Mouse (Mus musculus) liver, postnatal 0 days (tissue): ENCODE data around the gene Sv2c.

Source experiments
- CTCF ChIP-seq: sonication (generic); IDR thresholded peaks from 2 replicates; pipeline ENCODE4 v1.5.1; 2016; ENCODE audit warnings: antibody characterized with exemption, low read depth
- EP300 ChIP-seq: IDR thresholded peaks from 2 replicates; pipeline ENCODE4 v1.6.1; 2016; ENCODE audit warnings: antibody characterized with exemption, low read depth, mild to moderate bottlenecking

DNA sequence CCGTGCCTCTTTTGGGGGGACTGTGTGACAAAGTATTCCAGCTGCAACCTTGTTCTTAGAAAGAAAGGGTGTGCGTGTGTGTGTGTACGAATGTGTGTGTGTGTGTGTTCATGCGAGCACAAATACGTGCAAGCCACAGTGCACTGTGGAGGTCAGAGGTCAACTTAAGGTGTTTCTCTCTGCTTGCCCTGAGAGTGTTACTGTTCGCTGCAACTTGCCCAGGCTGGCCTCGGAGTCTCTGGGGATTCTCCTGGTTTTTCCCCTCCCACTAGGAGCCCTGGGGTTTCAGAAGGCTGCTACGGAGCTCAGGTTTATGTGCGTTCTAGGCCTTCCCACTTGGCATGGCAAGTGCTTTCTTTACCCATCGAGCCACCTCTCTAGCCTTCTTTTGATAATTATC is 157.2 kb downstream of the Sv2c start:
- TF ChIP-seq CTCF, result no peak
- TF ChIP-seq EP300, result no peak
